Mouse (Mus musculus): ENCODE measurements around the gene Dtx3. TPM values are rescaled to one million over a fixed set of nuclear protein-coding genes. Genes with fewer than 3 reads are reported as not detected.
A peak's percentile ranks its signal among the peaks of the same experiment; 100 is the strongest.
"Not testable (repeated sequence)": the region's sequence is repeated elsewhere in the genome, so short reads cannot be mapped to it uniquely, and the experiment has no call there.

The Dtx3 gene
- total RNA-seq, 2 experiments from 2014 or later: 26.3 to 28.6 TPM

DNA sequence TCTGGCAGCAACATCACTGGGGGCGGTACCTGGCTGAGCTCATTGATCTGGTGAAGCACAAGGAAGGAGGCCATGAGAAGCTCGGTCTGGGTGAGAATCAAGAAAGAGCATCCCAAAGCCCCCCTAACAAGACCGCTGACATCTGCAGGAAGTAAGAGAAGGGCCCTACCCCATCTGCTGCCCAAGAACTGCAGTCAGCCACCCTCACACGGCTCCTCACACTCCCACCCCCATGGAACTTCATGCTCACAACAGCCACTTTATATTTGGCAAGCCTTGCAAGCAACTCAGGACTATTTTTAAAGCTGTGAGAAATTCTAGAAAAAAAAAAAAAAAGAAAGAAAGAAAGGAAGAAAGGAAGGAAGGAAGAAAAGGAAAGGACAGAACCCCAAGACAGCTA lies 13.4 kb upstream of the Dtx3 start:
- intact Hi-C loops (cut with DNase I): no loop called here
- no peak for DNase-seq (ENCODE audit: low spot score)

DNA sequence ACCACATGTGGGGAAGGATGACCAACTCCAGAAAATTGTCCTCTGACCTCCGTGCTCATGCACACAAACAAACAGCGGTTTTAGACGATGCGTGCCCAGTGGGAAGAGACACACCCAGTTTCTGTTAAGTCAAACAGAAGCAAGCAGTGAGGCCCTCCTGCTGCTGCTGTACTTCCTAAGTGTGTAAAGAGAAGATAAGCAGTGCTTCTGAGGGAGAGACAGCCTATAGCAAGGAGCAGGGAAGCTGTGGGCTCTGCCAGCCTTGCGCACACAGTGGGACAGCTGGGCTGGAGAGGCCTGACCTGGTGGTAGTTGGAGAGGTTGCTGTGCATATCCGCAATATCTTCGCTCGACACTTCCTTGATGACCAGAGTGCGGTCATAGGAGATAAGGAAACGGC lies 9.8 kb upstream of the Dtx3 start:
- intact Hi-C loops (cut with DNase I): no loop called here
- DNase-seq (ENCODE audit: low spot score): no peak

DNA sequence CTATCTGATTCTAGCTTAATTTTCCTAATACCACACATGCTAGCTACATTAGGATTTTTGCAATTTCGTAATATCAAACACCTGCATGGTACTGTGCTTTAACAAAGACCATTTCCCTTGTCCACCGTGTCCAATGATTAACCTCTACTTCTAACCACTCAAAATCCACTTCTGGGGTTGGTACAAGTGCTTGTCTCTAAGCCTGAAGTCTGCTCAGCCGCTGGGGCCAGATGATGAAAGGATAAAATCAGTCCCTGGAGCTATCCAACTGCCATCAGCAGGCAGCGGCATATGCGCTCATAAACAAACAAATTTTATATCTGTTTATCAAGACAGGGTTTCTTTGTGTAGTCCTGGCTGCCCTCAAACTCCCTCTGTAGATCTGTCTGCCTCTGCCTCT lies 9.1 kb upstream of the Dtx3 start:
- intact Hi-C loops (cut with DNase I): no loop called here

DNA sequence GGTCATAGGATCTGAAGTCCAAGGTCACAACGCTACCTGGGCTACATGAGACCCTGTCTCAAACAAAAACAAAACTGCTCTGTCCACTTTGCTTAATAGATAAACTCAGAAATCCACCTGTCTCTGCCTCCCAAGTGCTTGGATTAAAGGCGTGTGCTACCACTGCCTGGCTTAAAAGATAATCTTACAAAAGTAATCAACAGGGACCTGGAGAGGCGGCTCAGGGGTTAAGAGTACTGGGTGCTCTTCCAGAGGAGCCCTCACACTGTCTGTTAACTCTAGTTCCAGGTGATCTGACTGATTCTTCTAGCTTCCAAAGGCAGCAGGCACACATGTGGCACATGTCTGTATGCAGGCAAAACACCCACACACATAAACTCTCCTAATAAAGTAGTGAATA lies 7.6 kb upstream of the Dtx3 start:
- DNase-seq (ENCODE audit: low spot score): no peak
- intact Hi-C loops (cut with DNase I): no loop called here

More for the DNA sequence above, 9.1 kb upstream of the Dtx3 start:
- no peak for DNase-seq (ENCODE audit: low spot score)

DNA sequence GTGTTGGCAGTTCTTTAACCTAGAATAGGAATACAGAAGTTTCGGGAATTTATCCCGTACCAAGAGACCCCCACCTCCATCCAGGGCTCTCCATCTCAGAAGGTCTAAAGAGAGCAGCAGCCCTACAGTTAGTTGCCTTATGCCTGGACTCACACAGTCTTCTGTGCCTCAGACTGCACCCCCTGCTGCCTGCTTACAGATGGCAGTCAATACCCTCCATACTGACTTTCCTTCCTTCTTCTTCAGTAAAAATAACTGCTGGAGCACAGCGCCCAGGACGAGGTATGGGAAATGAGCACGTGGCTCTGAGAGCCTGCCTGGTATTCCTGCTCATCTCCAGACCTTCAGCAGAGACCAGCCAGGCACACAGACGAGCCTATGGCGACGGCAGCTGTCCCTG lies 4.8 kb upstream of the Dtx3 start:
- intact Hi-C loops (cut with DNase I): no loop called here
- DNase-seq (ENCODE audit: low spot score): no peak

DNA sequence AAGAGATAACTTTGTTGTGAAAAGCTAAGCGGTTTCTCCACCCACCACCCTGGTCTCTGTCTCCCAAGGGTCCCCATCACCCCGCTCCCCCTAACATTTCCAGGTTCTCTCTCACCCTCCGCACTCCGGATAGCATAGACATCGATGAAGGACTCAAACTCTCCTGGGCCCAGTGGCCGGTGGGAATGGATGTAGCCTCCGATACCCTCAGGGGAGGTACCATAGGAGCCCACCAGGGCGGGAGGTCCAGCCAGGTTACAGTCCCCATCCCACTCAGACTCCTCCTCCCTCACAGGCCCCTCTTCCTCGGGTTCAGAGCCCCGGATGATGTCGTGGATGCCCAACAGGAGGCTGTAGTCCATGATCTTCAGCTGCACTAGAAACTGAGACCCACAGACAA lies 3.9 kb upstream of the Dtx3 start:
- no peak for DNase-seq (ENCODE audit: low spot score)
- intact Hi-C loops (cut with DNase I): no loop called here

DNA sequence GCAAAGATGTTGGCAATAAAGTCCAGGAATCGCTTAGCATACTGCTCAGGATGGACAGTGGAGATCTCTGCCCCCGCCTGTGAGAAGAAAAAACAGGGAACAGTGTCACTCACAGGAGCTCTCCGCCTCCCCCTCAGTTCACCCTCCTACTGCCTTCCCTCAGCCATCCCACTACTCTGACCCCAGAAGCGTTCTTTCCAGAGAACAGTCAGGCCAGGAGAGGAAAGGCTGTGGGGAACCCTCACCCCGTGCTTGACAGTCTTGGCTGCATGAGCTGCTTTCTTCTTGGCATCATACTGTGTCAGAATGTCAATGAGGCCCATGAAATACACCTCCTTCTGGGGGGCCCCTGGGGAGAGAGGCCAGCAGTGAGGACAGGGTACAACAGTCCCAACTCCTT lies 3.5 kb upstream of the Dtx3 start:
- intact Hi-C loops (cut with DNase I): no loop called here
- no peak for DNase-seq (ENCODE audit: low spot score)

DNA sequence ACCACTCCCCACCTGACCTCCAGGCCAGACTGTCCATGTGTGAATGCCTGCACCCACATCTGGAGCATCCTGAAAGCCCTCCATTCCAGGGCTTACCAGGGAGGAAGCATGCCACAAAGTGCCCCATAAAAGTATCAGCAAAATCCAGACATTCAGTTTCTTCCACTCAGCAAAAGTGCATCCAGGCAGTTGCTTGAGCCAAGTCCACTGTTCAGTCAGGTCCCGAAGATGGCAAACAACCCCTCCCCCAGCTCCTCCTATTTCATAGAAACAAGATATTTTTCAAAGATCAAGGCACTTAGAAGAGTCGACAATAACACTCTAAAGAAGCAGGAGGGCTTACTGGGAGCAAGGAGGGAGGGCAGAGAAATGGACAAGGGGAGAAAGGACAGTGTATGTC lies 3.0 kb upstream of the Dtx3 start:
- intact Hi-C loops (cut with DNase I): no loop called here

DNA sequence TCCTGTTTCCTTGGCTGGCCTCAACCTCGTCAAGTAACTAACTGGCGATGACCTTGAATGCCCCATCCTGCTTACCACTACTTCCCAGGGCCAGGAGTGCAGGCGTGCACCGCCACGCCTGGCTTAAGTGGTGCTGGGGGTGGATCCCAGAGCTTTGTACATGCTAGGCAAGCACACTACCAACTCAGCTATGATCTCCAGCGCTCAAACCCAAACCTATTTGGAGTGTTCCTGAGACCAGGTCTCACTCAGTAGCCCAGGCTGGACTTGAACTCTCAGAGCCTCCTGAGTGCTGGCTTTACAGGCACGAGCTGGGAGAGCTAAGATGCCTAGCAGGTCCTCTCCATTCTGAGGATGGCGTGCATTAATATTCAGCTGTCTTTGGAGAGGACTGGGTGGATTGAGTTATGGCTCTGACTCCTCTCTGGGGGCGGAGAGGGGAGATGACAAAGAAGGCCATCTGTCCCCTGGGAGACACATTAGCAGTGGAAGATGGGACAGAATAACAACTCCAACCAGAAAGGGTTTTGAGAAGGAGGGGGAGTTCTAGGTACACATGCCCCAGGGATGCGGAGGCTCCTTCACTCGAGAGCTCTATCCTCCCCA lies 2.1 kb upstream of the Dtx3 start:
- no peak for DNase-seq (ENCODE audit: low spot score)
- intact Hi-C loops (cut with DNase I): no loop called here

More for the DNA sequence above, 3.0 kb upstream of the Dtx3 start:
- no peak for DNase-seq (ENCODE audit: low spot score)

DNA sequence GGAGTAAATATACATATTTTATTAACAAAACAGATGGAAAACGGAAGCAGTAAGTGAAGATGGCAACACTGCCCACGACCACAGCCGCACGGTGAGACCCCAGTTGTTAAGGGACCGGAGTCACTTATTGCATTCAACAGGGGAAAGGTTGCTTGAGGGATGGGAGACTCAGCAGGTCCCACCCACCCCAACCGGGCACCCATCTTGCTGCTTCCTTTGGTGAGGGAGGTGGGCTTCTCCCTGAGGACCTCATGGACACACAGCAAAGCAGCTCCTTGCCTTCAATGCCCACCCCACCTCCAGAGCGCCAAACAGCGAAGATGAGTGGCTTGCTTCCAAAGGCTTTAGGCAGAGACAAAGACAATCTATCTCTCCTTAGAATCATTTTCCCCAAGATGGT lies 1.6 kb upstream of the Dtx3 start:
- intact Hi-C loops (cut with DNase I): no loop called here
- DNase-seq (ENCODE audit: low spot score): no peak

DNA sequence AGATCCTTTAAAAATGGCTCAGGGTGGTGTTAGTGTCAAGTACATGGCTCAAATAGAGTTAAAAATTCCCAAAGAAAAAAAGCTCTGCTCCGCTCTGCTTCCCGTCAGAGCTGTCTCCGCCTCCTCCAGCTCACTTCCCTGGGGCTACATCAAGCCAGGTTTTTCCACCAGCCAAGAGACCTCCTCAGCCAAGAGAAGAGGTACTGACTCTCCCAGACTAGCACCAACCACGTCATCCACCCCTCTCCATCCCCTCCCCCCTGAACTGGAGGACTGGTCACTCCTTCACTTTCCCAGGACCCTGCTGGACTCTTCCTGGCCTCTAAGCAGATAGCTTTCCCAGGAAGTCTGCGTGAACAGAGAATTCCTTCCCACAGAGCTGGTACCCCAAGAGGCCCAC lies 864 bp upstream of the Dtx3 start:
- intact Hi-C loops (cut with DNase I): no loop called here
- peak; percentile 76 for DNase-seq (ENCODE audit: low spot score)

DNA sequence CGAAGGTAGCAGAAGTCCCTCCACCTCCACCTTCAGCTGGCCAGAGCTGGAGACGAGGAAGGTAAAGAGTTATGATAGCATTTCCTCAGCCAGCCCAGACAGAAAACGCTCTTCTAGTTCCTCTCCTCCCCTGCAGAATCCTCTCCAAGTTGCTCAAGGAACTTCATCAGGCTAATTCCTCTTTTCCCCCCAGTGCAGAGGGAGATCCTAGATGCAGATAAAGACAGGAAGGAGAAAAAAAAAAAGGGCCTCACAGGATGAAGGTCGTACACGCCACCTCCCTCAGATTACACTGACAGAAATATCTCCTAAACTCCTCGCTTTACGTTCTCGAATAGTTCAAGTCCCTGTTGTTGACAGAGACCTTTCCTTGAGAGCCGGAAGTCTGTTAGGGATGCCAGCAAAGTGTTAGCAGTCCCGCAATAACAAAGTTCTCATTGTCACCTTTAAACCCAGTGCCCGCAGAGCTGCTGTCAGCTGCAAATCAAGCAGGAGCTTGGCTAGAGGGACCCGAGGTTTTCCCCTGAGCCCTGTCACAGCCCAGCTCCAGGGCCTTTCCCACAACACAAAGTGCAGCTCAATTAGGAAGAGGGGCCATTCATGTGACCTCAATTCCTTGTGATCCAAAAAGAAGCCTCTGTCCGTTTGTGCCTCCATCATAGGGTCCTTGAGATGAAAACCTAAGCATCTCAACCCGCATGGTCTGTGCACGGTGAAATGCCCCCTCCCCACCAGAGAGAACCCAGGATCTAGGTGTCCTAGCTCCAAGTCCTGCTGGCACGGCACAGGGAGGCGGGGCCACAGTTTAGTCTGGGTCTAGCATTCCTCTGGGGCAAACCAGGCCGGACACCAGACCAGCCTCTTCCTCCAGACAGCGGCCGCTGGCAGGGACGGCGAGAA lies 850 bp downstream of the Dtx3 start:
- peak; percentile 65 for DNase-seq (ENCODE audit: low spot score)
- intact Hi-C loops (cut with DNase I): no loop called here

DNA sequence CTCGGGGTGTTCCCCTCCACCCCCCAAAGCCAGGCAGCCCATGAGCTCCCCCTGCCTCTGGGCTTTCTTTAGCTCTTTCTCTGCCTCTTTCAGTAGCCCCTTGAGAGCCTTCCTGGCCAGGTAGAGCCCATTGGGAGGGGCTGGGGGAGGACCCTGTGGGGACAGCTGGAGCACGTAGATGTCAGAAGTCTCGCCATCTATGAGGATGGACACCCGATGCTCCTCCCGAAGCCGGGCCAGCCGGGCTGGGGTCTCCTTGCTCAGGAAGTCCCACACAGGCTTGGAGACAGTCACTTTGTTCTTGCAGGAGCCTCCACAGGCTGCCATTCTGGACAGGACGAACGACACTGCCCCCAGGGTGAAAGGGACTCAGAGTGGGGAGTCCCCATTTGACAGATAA lies 2.5 kb downstream of the Dtx3 start:
- DNase-seq (ENCODE audit: low spot score): no peak
- intact Hi-C loops (cut with DNase I): no loop called here

DNA sequence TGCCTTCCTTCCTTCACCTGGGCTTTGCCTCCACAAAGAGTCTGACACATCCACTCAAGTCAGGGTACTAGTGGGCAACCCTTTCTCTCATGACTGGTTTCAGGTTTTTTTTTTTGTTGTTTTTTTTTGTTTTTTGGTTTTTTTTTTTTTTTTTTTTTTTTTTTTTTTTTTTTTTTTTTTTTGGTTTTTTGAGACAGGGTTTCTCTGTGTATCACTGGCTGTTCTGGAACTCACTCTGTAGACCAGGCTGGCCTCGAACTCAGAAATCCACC lies 3.5 kb downstream of the Dtx3 start:
- DNase-seq (ENCODE audit: low spot score); intact Hi-C loops (cut with DNase I): not testable (repeated sequence)

DNA sequence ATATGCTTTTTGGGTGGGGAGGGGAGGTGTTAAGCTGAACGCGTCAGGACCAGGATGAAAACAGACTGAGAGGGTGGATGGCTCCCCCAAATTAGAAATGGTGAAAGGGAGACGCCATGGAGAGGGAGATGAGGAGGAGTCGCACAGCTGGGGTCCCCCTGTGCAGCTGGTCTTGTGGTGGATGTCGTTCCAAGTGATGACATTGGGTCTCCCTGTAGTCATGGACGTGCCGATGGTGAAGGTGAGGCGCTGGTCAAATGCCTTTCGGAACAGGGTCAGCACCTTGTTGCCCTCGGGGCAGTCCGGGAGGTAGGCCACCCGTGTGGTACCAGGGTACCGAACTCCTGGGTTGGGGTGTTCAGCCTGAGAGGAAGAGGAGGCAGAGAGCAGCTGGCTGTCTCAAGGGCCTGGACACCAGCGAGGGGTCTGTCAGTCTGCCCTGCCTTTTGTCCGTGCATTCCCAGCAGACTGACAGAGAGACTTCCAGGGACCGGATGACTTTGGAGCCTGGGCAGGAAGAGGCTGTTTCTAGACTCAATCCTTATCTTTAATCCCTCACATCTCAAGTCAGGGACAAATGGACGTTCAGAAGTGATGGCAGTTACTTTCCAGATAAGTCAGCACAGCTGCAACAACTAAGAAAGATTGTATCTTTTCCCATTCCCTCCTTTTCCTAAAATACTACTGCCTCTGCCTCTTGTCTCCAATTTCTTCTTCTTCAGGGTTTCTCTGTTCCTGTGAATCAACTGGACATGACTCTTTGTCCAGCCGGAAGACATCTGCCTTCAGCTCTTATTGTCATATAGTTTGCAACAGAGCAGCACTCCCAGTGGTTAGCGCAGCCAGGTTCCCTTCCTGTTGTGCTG lies 4.1 kb downstream of the Dtx3 start:
- intact Hi-C loops (cut with DNase I): no loop called here
- DNase-seq (ENCODE audit: low spot score): no peak

DNA sequence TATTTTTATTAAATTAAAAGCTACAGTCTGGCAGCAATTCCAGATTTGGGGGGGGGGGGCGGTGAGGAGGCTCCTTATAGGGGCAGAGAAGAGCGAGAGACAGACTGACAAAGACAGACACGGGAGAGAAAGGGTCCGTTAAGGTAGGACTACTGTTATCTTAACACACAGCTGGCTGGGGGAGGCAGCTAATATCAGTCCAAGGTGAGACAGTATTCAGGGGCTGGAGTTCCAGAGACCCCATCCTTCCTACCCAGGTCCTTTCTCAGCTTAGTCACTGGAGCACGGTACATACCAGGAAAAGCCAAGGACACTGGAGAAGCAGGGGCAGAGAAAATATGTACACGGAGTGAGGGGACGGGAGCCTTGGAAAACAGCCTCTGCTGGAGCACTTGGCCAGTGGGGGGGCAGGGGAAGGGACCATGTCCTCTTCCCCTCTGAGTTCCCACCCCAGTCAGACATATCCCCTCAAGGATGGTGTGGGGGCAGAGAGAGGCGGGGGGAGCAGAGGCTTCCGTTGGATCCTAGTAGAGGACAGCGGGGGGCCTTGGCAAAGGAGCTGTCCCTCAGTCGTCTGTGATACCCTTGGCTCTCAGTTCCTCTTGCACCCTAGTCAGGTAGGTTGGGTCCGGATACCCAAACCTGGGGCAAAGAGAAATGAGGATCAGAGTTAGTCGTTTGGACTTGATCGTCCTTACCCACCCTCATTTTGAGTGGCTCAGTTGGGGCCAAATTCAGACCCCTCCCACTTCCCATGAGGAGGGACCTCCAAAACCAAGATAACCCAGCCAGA lies 4.9 kb downstream of the Dtx3 start:
- intact Hi-C loops (cut with DNase I): no loop called here
- no peak for DNase-seq (ENCODE audit: low spot score)

DNA sequence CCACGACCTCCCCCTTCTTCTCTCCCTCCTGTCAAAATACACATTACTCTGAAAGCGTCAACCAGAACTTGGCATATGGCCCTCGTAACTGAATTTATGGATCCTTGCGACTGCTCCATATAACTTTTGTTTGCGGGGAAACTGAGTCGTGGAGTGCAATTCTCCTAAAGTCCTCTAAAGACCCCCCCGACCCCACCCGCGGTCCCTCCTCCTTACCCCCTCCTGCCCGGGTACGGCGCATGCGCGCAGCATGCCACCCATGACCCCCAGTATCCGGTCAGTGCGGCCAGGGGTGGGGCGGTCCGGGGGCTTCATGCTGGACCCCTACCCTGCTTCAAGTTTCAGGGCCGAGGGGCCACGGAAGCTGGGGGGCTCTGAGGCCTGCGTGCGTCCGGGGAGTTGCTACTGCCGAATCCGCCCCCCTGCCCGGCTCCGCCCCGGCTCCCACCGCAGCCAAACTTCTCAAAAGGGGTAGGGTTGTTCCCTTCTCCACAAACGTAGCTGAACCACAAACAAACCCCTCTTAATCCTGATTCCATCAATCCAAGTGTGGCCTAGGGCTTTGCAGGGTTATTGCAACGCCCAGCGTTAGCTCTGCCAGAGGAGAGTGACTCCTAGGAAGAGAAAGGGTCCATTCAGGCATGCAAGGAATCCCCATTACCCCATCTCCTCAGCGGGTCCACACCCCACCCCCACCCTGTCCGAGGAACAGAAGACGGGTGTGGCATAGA lies 5.7 kb downstream of the Dtx3 start, which contains the start of gene Arhgef25:
Gene Arhgef25, minus strand, starts transcription at position 433 of the 731 bp plus-strand sequence.
- DNase-seq (ENCODE audit: low spot score): peak; percentile 59
- intact Hi-C loops (cut with DNase I): no loop called here

DNA sequence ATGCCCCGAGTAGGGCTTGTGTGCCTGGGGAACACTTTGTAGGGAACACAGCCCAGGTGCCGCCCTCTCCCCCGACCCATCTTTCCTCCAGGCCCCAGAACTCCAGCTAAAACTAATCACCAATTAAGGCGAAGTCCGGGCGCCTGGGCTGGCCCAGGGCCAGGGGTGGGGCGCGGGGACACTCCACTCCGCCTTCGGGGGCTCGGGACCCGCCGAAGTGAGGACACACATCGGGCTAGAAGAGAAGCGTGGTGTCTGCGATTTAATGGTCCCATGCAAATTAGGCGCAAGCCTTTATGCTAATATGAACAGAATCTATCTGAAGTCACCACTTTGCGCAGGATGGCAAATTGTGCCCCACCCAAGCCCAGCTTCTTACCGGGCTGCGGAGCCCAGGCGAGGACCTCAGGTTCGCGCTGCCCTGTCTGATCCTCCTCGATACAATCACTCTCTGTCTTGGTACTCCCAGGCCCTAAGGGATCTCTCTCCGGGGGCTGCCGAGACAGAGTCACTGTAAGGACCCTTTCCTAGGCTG lies 6.3 kb downstream of the Dtx3 start:
- intact Hi-C loops (cut with DNase I): no loop called here
- DNase-seq (ENCODE audit: low spot score): peak; percentile 42

DNA sequence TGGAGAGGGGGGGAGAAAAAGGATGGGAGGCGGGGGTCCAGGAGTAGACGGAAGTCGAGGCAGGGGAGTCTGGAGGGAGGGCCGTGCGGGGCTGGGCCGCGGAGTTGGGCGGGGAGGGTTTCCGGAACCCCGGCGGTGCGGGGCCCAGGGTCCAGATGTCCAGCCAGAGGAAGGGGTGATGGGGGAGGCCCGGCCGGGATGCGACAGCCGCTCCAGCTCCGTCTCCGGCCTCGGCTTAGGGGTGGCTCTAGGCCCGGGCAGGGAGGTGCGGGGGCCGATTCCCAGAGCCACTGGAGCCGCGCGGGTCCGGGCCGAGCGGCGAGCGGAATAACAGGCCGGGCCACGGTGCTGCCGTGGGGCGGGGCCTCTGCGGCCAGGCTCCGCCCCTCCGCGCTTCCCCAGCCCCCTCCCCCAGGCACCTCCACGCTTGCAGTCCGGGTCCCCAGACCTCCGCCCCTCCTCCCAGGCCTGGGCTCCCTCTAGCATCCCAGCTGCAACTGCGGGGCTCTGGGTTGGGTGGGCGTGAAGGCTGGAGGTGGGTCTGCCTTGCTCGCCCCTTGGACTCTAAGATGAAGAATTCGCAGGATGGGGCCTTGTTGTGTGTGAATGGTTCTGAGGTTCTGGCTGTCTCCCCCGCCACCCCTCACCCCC lies 6.9 kb downstream of the Dtx3 start:
- DNase-seq (ENCODE audit: low spot score): peak; percentile 52
- intact Hi-C loops (cut with DNase I): no loop called here
